Mouse (Mus musculus): ENCODE results near the gene Sec1. TPM values are rescaled to one million over a fixed set of nuclear protein-coding genes. Genes with fewer than 3 reads are reported as not detected.

Gene Sec1
- total RNA-seq, 1 experiment: 4.5 TPM

DNA sequence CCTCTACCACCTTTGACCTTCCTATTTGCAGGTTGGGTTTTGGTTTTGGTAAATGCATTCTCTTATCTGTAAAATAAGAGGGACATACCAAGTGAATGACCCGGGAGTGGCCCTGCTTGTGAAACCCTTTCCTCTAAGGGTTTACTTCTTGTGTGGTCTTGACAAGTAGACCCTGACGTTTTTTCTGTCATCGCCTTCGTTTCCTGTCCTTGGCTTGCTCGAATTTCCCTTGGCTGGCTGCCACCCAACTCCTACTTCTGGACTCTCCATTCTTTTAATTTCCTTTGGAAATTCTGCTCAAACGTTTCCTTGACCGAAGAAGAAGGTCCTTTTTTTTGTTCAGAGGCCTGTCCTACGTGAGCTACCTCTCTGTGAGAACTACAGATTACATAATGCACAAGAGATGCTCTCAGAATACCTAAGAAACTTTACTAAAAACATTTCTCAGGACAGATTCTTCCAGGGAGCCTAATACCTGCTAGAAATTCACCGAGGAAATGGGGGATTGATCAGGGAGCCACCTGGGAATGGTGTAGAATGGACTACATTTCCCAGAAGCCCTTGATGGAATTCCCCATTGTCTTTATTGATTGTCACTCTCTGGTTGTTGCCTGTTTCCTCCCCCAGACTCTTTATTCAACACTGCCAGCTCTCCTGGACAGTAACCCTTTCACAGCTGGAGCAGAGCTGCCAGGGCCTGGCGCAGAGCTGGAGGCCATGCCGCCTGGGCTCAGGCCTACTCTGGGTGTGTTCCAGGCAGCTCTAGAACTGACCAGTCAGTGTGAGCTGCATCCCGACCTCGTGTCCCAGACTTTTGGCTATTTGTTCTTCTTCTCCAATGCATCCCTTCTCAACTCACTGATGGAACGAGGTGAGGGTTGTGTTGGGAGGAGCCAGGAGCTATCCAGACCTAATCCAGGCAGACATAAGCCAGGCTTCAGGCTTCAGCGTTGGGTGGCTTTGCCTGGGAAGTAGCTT, 58.2 kb downstream of the Sec1 start:
- Histone ChIP-seq H3K9ac (ENCODE audit: insufficient read depth, low read depth, low read length, poor library complexity, severe bottlenecking) (no peak overlapping the region), H3K4me1 (ENCODE audit: control insufficient read depth in 2 of 2, insufficient read depth in 2 of 2, low read length in 2 of 2, poor library complexity in 1 of 2) (peaks cover 1 to 10% of the 10 kb centered on the region in 2 experiments; a peak in 2 of 4 replicates), H3K9me3 (ENCODE audit: control insufficient read depth, insufficient read depth, low read depth, low read length) (no peaks in the 10 kb centered on the region), H3K4me3 (ENCODE audit: insufficient read depth in 1 of 2, low read depth in 1 of 2, low read length in 2 of 2, poor library complexity in 1 of 2, severe bottlenecking in 1 of 2) (no peak overlapping the region), H3K36me3 (ENCODE audit: control insufficient read depth, insufficient read depth, low read length, poor library complexity, severe bottlenecking) (peaks cover 2% of the 10 kb centered on the region; the same call in 1 of the 2 replicates), H3K27ac (ENCODE audit: insufficient read depth, low read depth, low read length, poor library complexity, severe bottlenecking) (no peak overlapping the region)
- TF ChIP-seq ZNF384 (IDR thresholded peaks at IDR 0.05; ENCODE audit: low read depth, low read length) (no peak), HCFC1 (IDR thresholded peaks at IDR 0.05; ENCODE audit: borderline replicate concordance, insufficient read depth, low read length) (peak; percentile 84)
- no peak for DNase-seq (ENCODE audit: low read depth, low spot score)
- in situ Hi-C loops (cut with MboI; ENCODE audit: low sequenced_read_pairs in 2 of 2, unreplicated experiment in 2 of 2): no loop called here

GRCm38 (mm10) chr7:45634946-45635681, 59.1 kb downstream of the Sec1 start:
- in situ Hi-C loops (cut with MboI; ENCODE audit: low sequenced_read_pairs in 2 of 2, unreplicated experiment in 2 of 2): no loop called here
- peaks cover 1 to 10% of the 10 kb centered on the region in 2 experiments; a peak in 2 of 4 replicates for H3K4me1 ChIP-seq (ENCODE audit: control insufficient read depth in 2 of 2, insufficient read depth in 2 of 2, low read length in 2 of 2, poor library complexity in 1 of 2)
- no peak for DNase-seq (ENCODE audit: low read depth, low spot score)
- no peak for TF ChIP-seq CHD2 (IDR thresholded peaks at IDR 0.05; ENCODE audit: low read depth, low read length)
- TF ChIP-seq ZNF384 (IDR thresholded peaks at IDR 0.05; ENCODE audit: low read depth, low read length): 0 out of 2 replicates have a peak, but pooled peaks have one; percentile 8
- TF ChIP-seq ZC3H11A (IDR thresholded peaks at IDR 0.05; ENCODE audit: borderline replicate concordance, low read depth, low read length): no peak
- TF ChIP-seq MAFK (IDR thresholded peaks at IDR 0.05; ENCODE audit: insufficient read depth, low read depth, low read length): no peak
- no peak overlapping the region for H3K9ac ChIP-seq (ENCODE audit: insufficient read depth, low read depth, low read length, poor library complexity, severe bottlenecking)
- peaks cover 2% of the 10 kb centered on the region; the same call in 1 of the 2 replicates for H3K36me3 ChIP-seq (ENCODE audit: control insufficient read depth, insufficient read depth, low read length, poor library complexity, severe bottlenecking)
- H3K9me3 ChIP-seq (ENCODE audit: control insufficient read depth, insufficient read depth, low read depth, low read length): no peaks in the 10 kb centered on the region
- H3K27ac ChIP-seq (ENCODE audit: insufficient read depth, low read depth, low read length, poor library complexity, severe bottlenecking): no peak overlapping the region
- H3K4me3 ChIP-seq (ENCODE audit: insufficient read depth in 1 of 2, low read depth in 1 of 2, low read length in 2 of 2, poor library complexity in 1 of 2, severe bottlenecking in 1 of 2): no peak overlapping the region

GRCm38 (mm10) chr7:45632499-45632898, 61.7 kb downstream of the Sec1 start:
- no peak for DNase-seq (ENCODE audit: low read depth, low spot score)
- in situ Hi-C loops (cut with MboI; ENCODE audit: low sequenced_read_pairs in 2 of 2, unreplicated experiment in 2 of 2): no loop called here
- peak overlapping the region; percentile 49 to 52; a peak in 3 of 4 replicates for H3K4me3 ChIP-seq (ENCODE audit: insufficient read depth in 1 of 2, low read depth in 1 of 2, low read length in 2 of 2, poor library complexity in 1 of 2, severe bottlenecking in 1 of 2)
- H3K36me3 ChIP-seq (ENCODE audit: control insufficient read depth, insufficient read depth, low read length, poor library complexity, severe bottlenecking): no peaks in the 10 kb centered on the region; the same call in 1 of the 2 replicates
- no peaks in the 10 kb centered on the region for H3K9me3 ChIP-seq (ENCODE audit: control insufficient read depth, insufficient read depth, low read depth, low read length)
- TF ChIP-seq CHD2 (IDR thresholded peaks at IDR 0.05; ENCODE audit: low read depth, low read length) (no peak), ZC3H11A (IDR thresholded peaks at IDR 0.05; ENCODE audit: borderline replicate concordance, low read depth, low read length) (no peak)
- H3K4me1 ChIP-seq (ENCODE audit: control insufficient read depth in 2 of 2, insufficient read depth in 2 of 2, low read length in 2 of 2, poor library complexity in 1 of 2): peaks cover 1 to 7% of the 10 kb centered on the region in 2 experiments; a peak in 2 of 4 replicates
- no peak overlapping the region for H3K27ac ChIP-seq (ENCODE audit: insufficient read depth, low read depth, low read length, poor library complexity, severe bottlenecking)
- peak overlapping the region; percentile 64 for H3K9ac ChIP-seq (ENCODE audit: insufficient read depth, low read depth, low read length, poor library complexity, severe bottlenecking)

GRCm38 (mm10) chr7:45630064-45630907, 63.9 kb downstream of the Sec1 start:
- no peak for TF ChIP-seq ZNF384 (IDR thresholded peaks at IDR 0.05; ENCODE audit: low read depth, low read length)
- peak; percentile 90 for TF ChIP-seq HCFC1 (IDR thresholded peaks at IDR 0.05; ENCODE audit: borderline replicate concordance, insufficient read depth, low read length)
- no peak for TF ChIP-seq MAFK (IDR thresholded peaks at IDR 0.05; ENCODE audit: insufficient read depth, low read depth, low read length)
- no peak for TF ChIP-seq ZC3H11A (IDR thresholded peaks at IDR 0.05; ENCODE audit: borderline replicate concordance, low read depth, low read length)
- TF ChIP-seq CHD2 (IDR thresholded peaks at IDR 0.05; ENCODE audit: low read depth, low read length): no peak
- H3K27ac ChIP-seq (ENCODE audit: insufficient read depth, low read depth, low read length, poor library complexity, severe bottlenecking): no peak overlapping the region
- H3K36me3 ChIP-seq (ENCODE audit: control insufficient read depth, insufficient read depth, low read length, poor library complexity, severe bottlenecking): no peaks in the 10 kb centered on the region
- H3K9me3 ChIP-seq (ENCODE audit: control insufficient read depth, insufficient read depth, low read depth, low read length): no peaks in the 10 kb centered on the region
- peaks cover 0 to 11% of the 10 kb centered on the region in 2 experiments; a peak in 1 of 4 replicates for H3K4me1 ChIP-seq (ENCODE audit: control insufficient read depth in 2 of 2, insufficient read depth in 2 of 2, low read length in 2 of 2, poor library complexity in 1 of 2)
- H3K9ac ChIP-seq (ENCODE audit: insufficient read depth, low read depth, low read length, poor library complexity, severe bottlenecking): no peak overlapping the region
- DNase-seq (ENCODE audit: low read depth, low spot score): no peak
- peak overlapping the region; percentile 9 to 47; a peak in 2 of 4 replicates for H3K4me3 ChIP-seq (ENCODE audit: insufficient read depth in 1 of 2, low read depth in 1 of 2, low read length in 2 of 2, poor library complexity in 1 of 2, severe bottlenecking in 1 of 2)
- in situ Hi-C loops (cut with MboI; ENCODE audit: low sequenced_read_pairs in 2 of 2, unreplicated experiment in 2 of 2): no loop called here
